Mouse (Mus musculus) T-helper 17 cell (primary cell): Measurements from ENCODE around the gene Ints1.

Source experiments
- in situ Hi-C, 2 experiments: fragments of 300-600 bp; cut with MboI, MseI; formaldehyde crosslinking; loops; 1 replicate in 1 of 2; 2 replicates in 1 of 2; pipeline ENCODE4 v1.15.1; 2025; ENCODE audit warnings: high pct_unique_total_duplicates in 2 of 2

Gene Ints1

DNA sequence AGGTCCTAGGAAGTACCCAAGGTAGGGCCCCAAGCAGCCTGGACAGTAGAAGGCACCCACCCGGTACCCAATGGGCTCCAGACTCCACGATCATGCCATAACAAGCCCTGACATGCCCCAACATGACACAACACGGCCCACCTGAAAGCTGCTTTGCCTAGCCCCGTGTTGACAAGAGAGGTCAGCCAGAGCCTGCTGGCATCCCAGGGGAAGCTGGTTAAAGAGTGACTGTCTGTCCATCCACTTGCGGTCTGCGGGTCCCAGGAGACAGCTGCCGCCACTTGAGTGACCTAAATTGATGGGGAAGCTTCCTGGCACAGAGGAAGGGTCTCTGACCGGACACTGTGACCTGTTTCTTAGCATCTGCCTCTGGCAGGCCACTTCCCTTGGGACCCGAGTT lies 52.4 kb downstream of the Ints1 start:
- in situ Hi-C loops = loop anchor here in 1 of 2 experiments (5.0 kb wide), 1 partner anchor 34 kb away; no protein-coding TSS in a partner anchor

DNA sequence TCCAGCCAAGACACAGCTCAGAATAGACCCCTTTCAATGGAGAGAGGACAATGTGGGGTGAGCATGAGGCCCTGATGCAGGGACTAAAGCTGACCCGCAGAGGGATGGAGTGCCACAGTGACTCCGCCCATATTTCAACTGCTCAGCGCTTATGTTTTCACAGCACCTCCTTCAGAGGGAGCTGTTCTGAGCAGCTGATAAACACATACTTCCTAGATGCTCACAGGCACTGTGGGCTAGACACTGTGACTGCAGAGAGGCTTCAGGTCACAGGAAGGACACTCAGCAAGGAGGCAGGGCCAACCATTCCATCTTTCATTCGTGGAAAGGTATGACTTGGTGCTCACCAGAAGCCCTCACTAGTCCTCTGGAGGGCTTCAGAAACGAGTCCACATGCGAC lies 52.8 kb downstream of the Ints1 start:
- in situ Hi-C loops = loop anchor here in 1 of 2 experiments (5.0 kb wide), 1 partner anchor 35 kb away; no protein-coding TSS in a partner anchor

DNA sequence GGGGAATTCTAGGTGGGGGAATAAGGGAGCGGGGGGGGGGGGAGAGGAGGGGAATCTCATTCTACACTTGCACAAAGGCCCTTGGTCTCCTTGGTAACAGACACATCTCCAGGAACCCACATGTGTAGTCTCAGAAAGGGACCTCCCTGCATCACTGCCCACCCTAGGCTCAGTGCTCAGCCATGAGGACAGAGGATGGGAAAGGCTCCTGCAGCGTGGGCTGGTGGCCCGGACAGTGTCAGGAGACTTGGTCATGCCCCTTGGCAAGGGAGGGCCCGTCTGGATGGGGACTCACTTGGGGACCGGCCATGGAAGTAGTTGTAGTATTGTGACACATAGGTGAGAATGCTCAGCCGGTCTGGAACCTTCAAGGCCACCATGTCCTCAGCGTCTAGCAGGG lies 56.5 kb downstream of the Ints1 start:
- in situ Hi-C loops = no loop called here

DNA sequence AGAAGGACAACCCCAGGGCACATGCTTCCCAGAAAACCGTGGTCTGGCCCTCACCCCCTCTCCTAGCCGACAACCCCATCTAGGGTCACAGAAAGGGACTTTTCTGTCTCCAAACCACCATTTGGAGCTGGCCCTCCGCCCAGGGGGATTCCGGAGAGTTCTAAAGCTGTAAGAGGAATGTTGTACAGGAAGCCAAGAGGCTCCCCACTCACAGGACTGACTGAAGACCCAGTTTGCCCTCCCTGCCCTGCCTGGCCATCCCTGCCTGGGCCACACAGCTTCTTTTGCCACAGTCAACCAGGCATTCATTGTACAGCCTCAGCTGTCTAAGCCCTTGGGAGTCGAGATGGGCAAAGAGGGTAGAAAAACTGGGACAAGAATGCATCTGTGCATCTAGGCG lies 56.9 kb downstream of the Ints1 start:
- in situ Hi-C loops = no loop called here

DNA sequence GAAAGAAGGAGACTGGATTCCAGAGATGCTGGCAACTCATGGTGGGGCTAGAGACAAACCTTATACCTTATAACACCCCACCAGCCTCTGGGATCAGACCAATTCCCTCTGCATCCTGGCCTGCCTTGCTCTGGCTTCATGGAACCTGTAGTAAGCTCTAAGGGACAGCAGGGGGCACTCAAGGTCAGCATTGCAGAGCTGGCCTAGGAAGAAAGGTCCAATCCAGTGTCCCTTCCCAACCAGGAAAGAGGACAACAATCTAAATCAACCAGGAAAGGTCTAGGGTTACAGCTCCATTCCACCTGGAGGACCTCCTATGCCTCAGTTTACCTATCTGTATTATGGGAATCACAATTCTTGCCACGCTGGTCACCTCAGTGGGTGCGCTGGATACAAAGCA lies 57.8 kb downstream of the Ints1 start:
- in situ Hi-C loops = no loop called here

DNA sequence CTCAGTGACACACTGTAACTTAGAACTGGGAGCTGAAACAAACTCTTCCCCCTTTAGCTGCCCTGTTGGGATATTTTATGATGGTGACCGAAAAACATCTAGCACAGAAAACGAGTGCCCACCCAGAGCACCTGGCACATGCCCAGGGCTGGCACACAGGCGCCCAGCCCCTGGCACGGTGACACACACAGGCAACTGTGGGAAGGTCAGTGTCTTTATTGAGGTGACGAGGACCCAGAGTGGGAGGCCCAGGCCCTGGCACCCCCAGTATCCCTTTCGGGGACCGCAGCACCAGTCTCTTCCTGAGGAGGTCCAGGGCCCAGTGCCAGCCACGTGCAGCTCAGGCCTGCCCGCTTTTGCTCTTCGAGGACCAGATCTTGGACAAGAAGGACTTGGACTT lies 69.0 kb downstream of the Ints1 start:
- in situ Hi-C loops = no loop called here

DNA sequence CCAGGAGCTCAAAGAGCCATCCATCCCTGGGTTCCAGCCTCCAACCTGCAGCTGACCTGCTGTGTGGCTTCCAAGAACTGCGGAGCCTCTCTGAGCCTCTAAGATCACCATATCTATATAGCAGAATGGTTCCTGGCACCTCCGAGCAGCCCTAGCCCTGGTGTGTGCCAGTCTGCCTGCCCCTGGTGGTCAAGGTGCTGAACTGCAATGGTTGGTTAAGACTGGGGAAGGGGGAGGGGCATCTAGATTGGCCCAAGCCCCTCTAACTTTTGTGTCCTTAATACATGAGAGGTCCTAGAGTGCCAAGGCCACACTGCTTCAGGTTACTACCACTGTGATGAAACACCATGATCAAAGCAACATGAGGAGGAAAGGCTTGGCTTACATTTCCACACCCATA lies 72.6 kb downstream of the Ints1 start:
- in situ Hi-C loops = loop anchor here in 1 of 2 experiments (5.0 kb wide), 1 partner anchor 604 kb away; no protein-coding TSS in a partner anchor

DNA sequence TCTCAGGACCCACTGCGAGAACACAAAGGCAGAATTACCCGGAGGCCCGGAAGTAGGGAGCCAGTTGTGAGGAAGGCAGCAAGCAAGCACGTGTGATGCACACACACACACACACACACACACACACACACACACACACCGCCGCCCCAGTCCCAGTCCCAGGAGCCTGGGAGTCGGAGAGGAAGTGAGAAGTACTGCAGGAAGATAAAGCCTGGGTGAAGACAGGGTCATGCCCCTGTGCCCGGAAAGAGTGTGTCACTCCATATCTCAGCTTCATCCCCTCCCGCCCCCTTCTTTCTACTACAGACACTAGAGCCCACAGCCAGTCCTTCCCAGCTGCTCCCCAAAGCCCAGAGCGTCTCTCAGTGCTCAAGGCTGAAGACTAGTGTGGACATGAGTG lies 73.2 kb downstream of the Ints1 start:
- in situ Hi-C loops = loop anchor here in 1 of 2 experiments (5.0 kb wide), 1 partner anchor 605 kb away; no protein-coding TSS in a partner anchor
